Mouse (Mus musculus) liver, embryonic 12.5 days (tissue): ENCODE measurements at regions not wholly inside any gene's neighbourhood (a gene's known extent, or its start where the extent isn't known, plus 50 kb on each side); places are given as distances from the start of the nearest gene placed in this dataset.

Experiments used
- ATAC-seq: fragments of 200-750 bp; cut with Nextera tagmentation; 2 replicates; pipeline ENCODE4 v1.8.0; 2017; ENCODE audit warnings: moderate number of reproducible peaks, mild to moderate bottlenecking, moderate library complexity
- H3K27ac ChIP-seq: fragments of 300-500 bp; sonication (generic); 2 replicates; pipeline ENCODE4 v1.5.1; 2016; ENCODE audit warnings: mild to moderate bottlenecking
- H3K27me3 ChIP-seq: fragments of 300-500 bp; sonication (generic); replicated peaks from 2 replicates; pipeline ENCODE4 v1.6.1; 2016; ENCODE audit warnings: mild to moderate bottlenecking, moderate library complexity
- H3K36me3 ChIP-seq: fragments of 300-500 bp; sonication (generic); 2 replicates; pipeline ENCODE4 v1.6.1; 2016; ENCODE audit warnings: mild to moderate bottlenecking, moderate library complexity
- H3K4me1 ChIP-seq: fragments of 300-500 bp; sonication (generic); 2 replicates; pipeline ENCODE4 v1.6.1; 2016
- H3K4me2 ChIP-seq: fragments of 300-500 bp; sonication (generic); 2 replicates; pipeline ENCODE4 v1.6.1; 2016; ENCODE audit warnings: mild to moderate bottlenecking, moderate library complexity
- H3K4me3 ChIP-seq: fragments of 300-500 bp; sonication (generic); 2 replicates; pipeline ENCODE4 v1.5.1; 2016; ENCODE audit warnings: mild to moderate bottlenecking, moderate library complexity
- H3K9ac ChIP-seq: fragments of 300-500 bp; sonication (generic); 2 replicates; pipeline ENCODE4 v1.6.1; 2016; ENCODE audit warnings: mild to moderate bottlenecking, moderate library complexity
- H3K9me3 ChIP-seq: fragments of 300-500 bp; sonication (generic); replicated peaks from 2 replicates; pipeline ENCODE4 v1.6.1; 2016; ENCODE audit warnings: mild to moderate bottlenecking, moderate library complexity
- WGBS: fragments of 180-500 bp; shearing (Covaris S2); methylation state at CpG from one replicate; pipeline ENCODE4 v1.1.7; 2016; ENCODE audit not compliant: insufficient replicate concordance; 5-methylcytosine and 5-hydroxymethylcytosine counted together

DNA sequence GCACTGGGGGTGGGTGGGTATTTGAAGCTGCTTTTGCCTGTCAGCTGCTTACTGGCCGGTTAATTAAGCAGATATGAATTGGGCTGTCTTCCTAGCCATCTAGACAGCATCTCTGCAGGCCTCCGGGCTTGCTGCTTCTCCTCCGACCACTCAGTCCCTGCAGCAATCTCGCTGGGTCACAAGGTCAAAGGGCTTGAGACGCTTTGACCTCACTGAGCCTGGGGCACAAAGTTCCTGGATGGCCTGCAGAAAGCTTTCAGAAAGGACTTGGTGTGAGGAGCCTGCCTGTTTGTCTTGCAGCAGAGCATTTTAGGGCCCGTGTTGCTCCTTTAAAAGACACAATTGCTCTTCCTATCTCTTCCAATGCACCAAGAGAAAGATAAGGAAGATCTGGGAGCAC, 83.7 kb upstream of the Ppp2r5a start:
- no peak for ATAC-seq
- Histone ChIP-seq H3K4me1 (no peaks in the 10 kb centered on the region), H3K9me3 (no peaks in the 10 kb centered on the region), H3K27me3 (0 out of 2 replicates have a peak, but pooled peaks cover 15% of the 10 kb centered on the region), H3K4me3 (no peak overlapping the region), H3K9ac (no peak overlapping the region), H3K4me2 (no peak overlapping the region), H3K36me3 (no peaks in the 10 kb centered on the region), H3K27ac (no peak overlapping the region)
- WGBS = 38% methylated on average over 6 of the region's 6 CpGs

DNA sequence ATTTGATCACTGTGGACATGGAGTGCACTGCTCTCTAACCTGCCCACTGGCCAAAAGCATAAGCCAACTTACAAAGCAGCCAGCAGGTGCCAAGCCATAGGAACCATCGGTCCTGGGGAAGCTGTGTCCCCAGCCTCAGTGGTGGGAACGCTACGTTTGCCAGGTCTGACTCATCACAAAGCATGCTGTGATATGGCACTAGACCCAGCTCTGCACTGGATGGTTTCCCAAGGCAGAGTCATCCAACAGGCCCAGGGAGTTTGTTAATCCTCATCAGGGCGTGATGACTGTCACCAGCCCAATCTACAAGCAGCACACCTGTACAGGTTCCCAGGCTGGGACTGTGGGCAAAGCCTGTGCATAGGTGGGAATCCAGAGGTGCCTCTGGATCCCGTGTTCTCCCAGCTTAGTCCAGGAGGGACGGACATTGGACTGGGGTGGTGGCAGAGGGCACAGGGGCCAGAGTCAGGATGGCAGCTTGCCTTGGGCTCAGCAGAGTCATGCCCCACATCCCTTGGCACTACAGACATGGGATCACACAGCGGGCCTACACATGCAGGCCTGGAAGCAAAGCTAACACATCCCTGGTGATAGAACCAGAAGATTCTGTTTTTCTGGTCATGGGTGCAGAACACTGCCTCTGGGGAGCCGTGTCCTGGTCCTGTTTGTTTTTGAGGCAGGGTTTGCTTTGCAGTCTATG, 81.8 kb upstream of the Ppp2r5a start:
- Histone ChIP-seq H3K27me3 (0 out of 2 replicates have a peak, but pooled peaks cover 7% of the 10 kb centered on the region), H3K4me1 (peaks cover 6% of the 10 kb centered on the region; the same call in 1 of the 2 replicates), H3K4me2 (no peak overlapping the region), H3K9me3 (no peaks in the 10 kb centered on the region), H3K27ac (no peak overlapping the region), H3K4me3 (no peak overlapping the region), H3K36me3 (no peaks in the 10 kb centered on the region), H3K9ac (no peak overlapping the region)
- no peak for ATAC-seq
- 70% methylated on average over 8 of the region's 8 CpGs for WGBS

DNA sequence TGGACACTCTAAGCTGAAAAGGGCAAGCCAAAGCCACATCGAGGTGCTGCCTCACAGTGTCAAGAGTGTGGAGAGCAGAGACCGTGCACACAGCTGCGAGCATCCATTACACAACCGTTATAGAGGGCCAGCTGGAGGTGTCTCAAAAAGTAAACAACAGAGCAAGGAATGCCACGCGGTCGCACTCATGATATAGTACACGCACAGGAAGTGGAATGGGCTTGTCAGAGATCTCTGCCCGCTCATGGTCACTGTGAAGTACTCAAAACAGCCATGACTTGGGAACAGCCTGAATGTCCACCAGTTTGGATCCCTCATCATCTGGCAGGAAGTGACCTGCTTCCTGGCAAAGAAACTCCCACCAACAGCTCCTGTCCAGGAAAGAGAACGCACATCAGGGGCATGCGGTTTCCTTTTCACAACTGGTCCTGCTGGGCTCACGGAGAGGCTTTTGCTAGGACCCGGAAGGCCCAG, 76.9 kb upstream of the Ppp2r5a start:
- Histone ChIP-seq H3K9me3 (no peaks in the 10 kb centered on the region), H3K36me3 (no peaks in the 10 kb centered on the region), H3K4me2 (peak overlapping the region; percentile 5), H3K27ac (no peak overlapping the region), H3K27me3 (no peaks in the 10 kb centered on the region), H3K4me1 (peaks cover 8% of the 10 kb centered on the region; the same call in 1 of the 2 replicates), H3K9ac (no peak overlapping the region), H3K4me3 (no peak overlapping the region)
- ATAC-seq = peak; percentile 30; the same call in 1 of the 2 replicates
- 23% methylated on average over 13 of the region's 13 CpGs for WGBS

DNA sequence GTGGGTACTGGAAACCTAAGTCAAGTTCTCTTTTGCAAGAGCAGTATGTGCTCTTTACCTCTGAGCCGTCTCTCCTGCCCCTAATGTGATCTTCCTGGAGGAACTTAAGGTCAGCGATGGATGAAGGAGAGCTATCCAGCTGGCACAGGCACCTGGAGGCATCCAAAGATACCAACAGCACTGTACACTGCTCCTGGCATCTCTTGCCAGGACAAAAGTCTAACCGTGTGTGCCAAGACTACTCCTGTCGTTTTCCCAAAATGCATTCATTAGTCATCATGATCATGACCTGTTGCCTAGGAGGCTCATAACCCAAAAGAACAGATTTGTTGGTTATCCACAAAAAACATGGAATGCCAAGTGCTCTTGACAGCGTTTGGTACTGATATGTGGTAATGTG, 69.5 kb upstream of the Ppp2r5a start:
- no peak for ATAC-seq
- Histone ChIP-seq H3K4me1 (peaks cover 28% of the 10 kb centered on the region), H3K9me3 (no peaks in the 10 kb centered on the region), H3K4me2 (no peak overlapping the region), H3K9ac (no peak overlapping the region), H3K27ac (no peak overlapping the region), H3K27me3 (no peaks in the 10 kb centered on the region), H3K4me3 (no peak overlapping the region), H3K36me3 (no peaks in the 10 kb centered on the region)
- WGBS = 77% methylated on average over 5 of the region's 5 CpGs

DNA sequence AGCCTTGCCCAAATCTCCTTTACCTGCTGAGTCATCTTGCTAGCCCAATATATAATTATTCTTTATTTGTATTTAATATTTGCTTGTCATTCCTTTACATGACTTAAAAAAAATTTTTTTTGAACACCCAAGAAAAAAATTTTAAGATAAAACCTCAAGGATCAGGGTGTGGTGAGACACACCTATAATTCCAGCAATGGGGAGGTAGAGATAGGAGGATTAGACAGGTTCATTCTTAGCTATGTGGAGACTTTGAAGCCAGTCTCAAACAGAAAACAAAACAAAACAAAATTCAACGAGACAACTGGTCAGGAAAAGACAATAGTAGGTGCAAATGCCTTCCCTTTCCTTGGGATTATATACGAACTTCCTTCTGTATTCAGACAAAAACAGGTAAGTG, 68.4 kb upstream of the Ppp2r5a start:
- H3K4me3 ChIP-seq = no peak overlapping the region
- no peaks in the 10 kb centered on the region for H3K27me3 ChIP-seq
- no peak for ATAC-seq
- no peak overlapping the region for H3K27ac ChIP-seq
- no peaks in the 10 kb centered on the region for H3K36me3 ChIP-seq
- no peaks in the 10 kb centered on the region for H3K9me3 ChIP-seq
- WGBS = 46% methylated on average over 2 of the region's 2 CpGs
- no peak overlapping the region for H3K9ac ChIP-seq
- peak overlapping the region; percentile 30; the same call in 1 of the 2 replicates for H3K4me2 ChIP-seq
- peaks cover 28% of the 10 kb centered on the region for H3K4me1 ChIP-seq

DNA sequence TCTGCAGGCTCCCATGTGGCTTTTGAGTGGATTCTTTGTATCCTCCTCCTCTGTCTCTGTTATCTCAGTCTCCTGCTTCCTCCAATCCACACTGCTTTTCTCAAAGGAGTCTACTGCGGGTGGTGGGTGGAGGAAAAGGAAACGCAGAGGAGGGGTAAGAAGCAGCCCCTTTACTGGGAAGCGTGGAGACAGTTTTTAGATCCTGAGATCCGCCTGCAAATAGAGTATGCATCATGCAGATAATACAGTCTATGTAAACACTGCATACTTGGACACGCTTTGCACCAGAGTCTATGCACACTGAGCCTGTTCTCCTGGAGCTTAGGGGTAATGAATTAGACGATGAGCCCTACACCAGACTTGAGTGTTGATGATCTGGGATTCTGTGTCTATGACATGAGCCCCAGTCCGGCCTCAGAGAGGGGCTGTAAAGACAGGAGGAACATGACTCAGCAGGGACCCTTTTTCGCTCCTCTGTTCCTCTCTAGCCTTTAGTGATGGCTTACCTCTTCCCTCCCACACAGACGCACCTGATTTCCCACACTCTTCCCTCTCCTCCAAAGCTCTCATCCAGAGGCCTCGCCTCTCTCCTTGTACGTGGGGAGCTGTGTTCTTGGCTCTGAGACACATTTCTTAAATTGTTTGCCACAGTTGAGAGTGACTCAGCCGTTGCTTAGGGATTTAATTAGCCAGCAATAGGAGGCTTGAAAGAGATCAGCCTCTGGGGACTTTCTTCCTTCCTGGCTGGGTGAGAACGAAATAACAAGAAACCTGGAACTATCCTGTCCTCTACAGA, 67.3 kb upstream of the Ppp2r5a start:
- Histone ChIP-seq H3K9me3 (no peaks in the 10 kb centered on the region), H3K4me1 (peaks cover 28% of the 10 kb centered on the region), H3K9ac (no peak overlapping the region), H3K27me3 (no peaks in the 10 kb centered on the region), H3K27ac (0 out of 2 replicates have a peak overlapping the region, but pooled peaks have one; percentile 10), H3K36me3 (no peaks in the 10 kb centered on the region), H3K4me3 (no peak overlapping the region), H3K4me2 (peak overlapping the region; percentile 24)
- ATAC-seq = peak; percentile 40; the same call in 1 of the 2 replicates
- 12% methylated on average over 13 of the region's 13 CpGs for WGBS

DNA sequence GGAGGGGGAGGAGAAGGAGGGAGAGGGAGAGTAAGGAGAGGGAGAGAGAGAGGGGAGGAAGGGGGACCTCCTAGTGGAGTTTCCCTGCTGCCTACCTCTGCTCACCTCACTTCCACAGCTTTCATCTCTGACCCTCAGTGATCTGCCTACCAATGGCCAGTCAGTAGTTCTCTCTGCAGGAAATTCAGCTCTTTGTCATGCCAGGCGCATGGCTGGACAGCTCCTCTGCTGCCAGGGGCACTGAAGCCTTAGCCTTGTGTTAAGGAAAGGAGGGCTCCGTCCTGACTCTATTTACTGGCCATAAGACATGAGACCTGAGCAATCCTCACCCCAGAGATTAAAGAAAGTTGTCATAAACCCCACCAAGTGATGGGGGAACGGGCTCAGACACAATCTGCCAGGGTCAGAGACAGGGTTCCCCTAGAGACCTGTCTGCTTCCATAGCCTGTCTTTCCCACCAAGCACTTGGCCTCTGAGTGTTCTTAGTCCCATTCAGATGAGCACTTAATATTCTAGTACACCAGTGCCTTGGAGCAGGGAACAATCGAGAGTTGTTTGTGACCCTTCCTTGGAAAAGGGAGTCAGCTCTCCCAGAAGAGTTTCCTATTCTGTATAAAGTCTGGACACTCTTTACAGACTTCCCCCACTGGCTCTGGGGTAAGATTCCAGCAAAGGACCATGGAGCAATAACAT, 65.9 kb upstream of the Ppp2r5a start:
- Histone ChIP-seq H3K4me3 (no peak overlapping the region), H3K27me3 (no peaks in the 10 kb centered on the region; the same call in 1 of the 2 replicates), H3K9me3 (no peaks in the 10 kb centered on the region), H3K36me3 (no peaks in the 10 kb centered on the region), H3K4me1 (peaks cover 28% of the 10 kb centered on the region), H3K4me2 (no peak overlapping the region), H3K27ac (no peak overlapping the region), H3K9ac (no peak overlapping the region)
- ATAC-seq = no peak
- WGBS = 70% methylated on average over 4 of the region's 4 CpGs

DNA sequence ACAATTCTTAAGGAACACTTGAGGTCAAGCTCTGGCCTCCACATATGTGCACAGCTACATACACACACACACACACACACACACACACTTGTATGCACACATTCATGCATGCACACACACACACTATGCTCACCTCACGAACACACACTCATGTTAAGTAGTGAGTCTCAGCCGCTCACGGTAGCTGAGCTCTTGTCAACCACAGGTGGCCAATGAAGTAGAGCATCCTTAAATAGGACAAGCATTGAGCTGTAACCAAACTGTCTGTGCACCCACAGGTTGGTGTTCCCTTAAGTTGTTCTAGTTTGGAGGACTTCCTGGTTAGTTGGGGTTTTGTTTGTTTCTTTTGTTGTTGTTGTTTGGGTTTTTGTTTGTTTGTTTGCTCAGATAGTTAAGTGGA, 63.2 kb upstream of the Ppp2r5a start:
- no peaks in the 10 kb centered on the region for H3K36me3 ChIP-seq
- H3K9ac ChIP-seq = no peak overlapping the region
- H3K4me2 ChIP-seq = no peak overlapping the region
- 73% methylated on average over 3 of the region's 3 CpGs for WGBS
- ATAC-seq = no peak
- H3K4me1 ChIP-seq = peaks cover 29% of the 10 kb centered on the region
- no peak overlapping the region for H3K27ac ChIP-seq
- H3K9me3 ChIP-seq = no peaks in the 10 kb centered on the region
- H3K27me3 ChIP-seq = peaks cover 5% of the 10 kb centered on the region; the same call in 1 of the 2 replicates
- no peak overlapping the region for H3K4me3 ChIP-seq

DNA sequence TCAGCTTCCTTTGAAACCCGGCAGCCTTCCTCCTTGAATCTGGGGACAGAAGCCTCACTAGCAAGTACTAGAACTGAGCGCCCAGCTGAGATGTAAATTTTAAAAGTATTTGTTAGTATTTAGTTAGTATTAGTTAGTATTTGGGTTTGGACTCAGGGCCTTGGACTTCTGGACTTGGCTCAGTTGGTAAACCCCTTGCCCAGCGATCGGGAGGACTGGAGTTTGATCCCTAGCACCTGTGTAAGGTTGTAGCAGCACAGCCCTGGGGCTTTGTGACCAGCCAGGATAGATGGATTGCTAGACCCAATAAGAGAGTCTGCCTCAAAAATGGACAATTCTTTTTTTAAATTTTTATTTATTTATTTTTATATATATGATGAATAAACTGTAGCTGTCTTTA, 62.7 kb upstream of the Ppp2r5a start:
- ATAC-seq = no peak
- no peak overlapping the region for H3K9ac ChIP-seq
- peaks cover 24% of the 10 kb centered on the region for H3K4me1 ChIP-seq
- peaks cover 5% of the 10 kb centered on the region; the same call in 1 of the 2 replicates for H3K27me3 ChIP-seq
- WGBS = 75% methylated on average over 4 of the region's 4 CpGs
- H3K9me3 ChIP-seq = no peaks in the 10 kb centered on the region
- H3K27ac ChIP-seq = no peak overlapping the region
- no peak overlapping the region for H3K4me2 ChIP-seq
- no peak overlapping the region for H3K4me3 ChIP-seq
- no peaks in the 10 kb centered on the region for H3K36me3 ChIP-seq

DNA sequence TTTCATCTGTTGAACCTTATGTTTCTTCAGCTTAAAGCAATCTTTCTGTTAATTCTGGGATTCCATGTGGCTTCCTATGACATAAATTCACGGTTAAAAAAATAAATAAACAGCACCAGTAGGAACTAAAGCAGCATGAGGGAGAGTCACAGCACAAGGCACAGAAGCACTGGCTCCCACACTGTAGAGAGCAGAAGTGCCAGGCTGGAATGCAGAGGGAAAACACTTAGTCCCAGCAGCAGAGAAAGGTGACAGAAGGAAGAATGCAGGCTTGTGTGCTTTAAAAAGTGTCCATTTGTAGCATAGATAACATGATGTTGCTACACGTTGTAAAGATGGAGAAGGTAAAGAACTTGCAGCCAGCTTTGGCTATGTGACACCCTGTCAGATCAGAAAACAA, 62.1 kb upstream of the Ppp2r5a start:
- Histone ChIP-seq H3K36me3 (no peaks in the 10 kb centered on the region), H3K9me3 (no peaks in the 10 kb centered on the region), H3K27me3 (peaks cover 5% of the 10 kb centered on the region; the same call in 1 of the 2 replicates), H3K4me3 (no peak overlapping the region), H3K4me1 (peaks cover 19% of the 10 kb centered on the region), H3K27ac (no peak overlapping the region), H3K9ac (no peak overlapping the region), H3K4me2 (no peak overlapping the region)
- 35% methylated on average over 2 of the region's 2 CpGs for WGBS
- no peak for ATAC-seq

DNA sequence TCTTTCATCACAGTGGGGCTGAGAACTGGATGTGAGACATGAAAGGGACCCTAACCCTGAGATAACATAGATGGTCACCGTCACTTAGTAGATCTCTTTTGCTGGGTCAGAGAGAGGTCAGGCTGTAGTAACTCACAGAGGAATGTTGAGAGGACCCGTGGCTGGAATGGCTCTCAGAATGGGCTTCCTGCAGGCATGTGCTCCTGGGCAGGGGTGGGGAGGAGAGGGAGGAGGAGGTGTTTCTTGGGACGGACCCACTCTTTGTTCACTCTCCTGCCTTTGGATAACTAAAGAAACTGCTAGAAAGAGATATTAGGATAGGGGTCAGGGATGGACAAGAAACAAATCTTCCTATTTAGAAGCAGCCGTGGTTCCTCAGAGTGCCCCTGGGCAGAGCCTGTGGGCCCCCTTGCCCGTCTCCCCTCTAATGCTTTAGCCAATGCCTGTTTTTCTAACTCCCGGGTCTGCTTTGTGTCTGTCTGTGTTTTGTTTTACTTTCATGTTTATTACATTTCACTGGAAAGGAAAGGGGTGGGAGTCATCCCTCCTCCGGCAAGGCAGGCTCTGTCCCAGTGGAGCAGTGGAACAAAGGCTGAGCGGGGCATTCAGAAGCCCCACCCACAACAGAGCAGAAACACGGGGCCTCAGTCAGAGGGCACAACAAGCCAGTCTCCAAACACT, 58.9 kb upstream of the Ppp2r5a start:
- H3K4me2 ChIP-seq = no peak overlapping the region
- 0 out of 2 replicates have a peak, but pooled peaks have one; percentile 27 for ATAC-seq
- H3K9me3 ChIP-seq = no peaks in the 10 kb centered on the region
- no peak overlapping the region for H3K27ac ChIP-seq
- 41% methylated on average over 9 of the region's 9 CpGs for WGBS
- H3K9ac ChIP-seq = no peak overlapping the region
- H3K27me3 ChIP-seq = peaks cover 5% of the 10 kb centered on the region; the same call in 1 of the 2 replicates
- peaks cover 12% of the 10 kb centered on the region; the same call in 1 of the 2 replicates for H3K4me1 ChIP-seq
- H3K4me3 ChIP-seq = no peak overlapping the region
- no peaks in the 10 kb centered on the region for H3K36me3 ChIP-seq
